Mouse (Mus musculus) regulatory T cell (primary cell): ENCODE measurements around the gene Mpzl3.
"Not testable (repeated sequence)": the region's sequence is repeated elsewhere in the genome, so short reads cannot be mapped to it uniquely, and the experiment has no call there.

Experiments
- in situ Hi-C: fragments of 300-600 bp; cut with MboI, MseI; formaldehyde crosslinking; loops from one replicate; pipeline ENCODE4 v1.15.1; 2025; ENCODE audit warnings: high pct_unique_total_duplicates

Mpzl3 gene

DNA sequence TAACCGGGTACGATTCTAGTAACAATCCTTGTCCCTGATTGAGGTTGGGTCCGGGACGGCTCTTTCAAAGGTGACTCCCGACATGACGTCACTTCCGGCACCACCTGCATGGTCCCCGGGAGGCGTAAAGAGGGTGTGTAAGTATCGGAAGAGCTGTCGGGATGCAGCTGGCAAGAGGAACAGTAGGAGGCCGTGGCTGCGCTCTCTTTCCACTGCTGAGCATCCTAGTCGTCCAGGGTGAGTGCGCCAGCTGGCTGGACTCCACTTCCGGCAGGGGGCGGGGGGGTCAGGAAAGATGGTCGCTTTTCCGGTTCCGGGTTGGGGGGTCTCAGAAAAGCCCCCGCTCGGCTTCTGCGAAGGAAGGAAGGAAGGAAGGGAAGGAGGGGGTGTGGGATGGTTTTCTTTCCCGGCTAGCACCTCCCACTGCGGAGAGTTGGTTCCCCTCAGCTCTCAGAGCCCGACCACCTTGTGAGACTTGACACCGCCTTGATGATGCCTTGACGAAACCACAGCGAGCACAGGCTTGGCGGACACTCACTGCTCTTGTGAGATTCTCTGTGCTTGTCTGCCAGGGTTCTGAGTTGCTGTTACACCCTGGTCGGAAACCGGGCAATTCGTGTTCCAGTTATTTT, at the start of gene Mpzl3:
TSS of gene Mpzl3 (plus strand) at position 105 of the 632 bp plus-strand sequence.
- in situ Hi-C loops, result no loop called here

DNA sequence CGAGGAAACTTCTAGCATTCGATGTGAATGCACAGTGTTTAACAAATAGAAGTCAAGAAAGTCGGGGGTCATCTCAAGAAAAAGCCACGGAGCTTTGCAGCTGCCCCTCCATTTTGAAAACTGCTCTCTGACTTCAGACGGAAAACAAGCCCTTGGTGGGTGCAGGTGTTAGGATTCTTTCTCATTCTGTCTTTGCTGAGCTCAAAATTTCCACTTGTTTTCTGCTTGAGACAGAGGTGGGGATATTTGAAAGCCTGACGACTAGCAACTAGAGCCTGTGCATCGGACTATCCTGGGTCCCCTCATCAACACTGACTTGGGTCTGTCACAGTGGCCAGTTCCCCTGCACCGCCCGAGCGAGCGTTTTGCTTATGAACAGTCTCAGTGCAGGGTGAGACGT, 47.6 kb upstream of the Mpzl3 start:
- in situ Hi-C loops, result no loop called here

DNA sequence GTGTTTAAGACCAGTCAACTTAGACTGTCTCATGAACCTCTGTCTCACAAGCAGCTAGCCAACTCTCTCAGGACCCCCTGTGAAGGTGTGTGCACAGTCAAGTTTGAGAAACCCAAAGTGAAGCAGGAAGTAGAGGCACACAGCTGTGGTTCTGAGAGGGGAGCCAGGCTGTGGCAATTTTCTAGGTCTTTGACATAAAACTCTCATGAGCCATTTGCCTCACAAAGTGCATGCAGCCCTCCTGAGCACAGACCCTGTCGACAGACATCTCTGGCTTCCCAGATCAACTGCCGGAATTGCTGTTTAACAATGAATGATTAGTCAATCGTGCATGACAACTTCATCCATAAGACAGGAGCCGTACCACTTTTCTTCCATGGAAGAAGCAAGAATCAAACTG, 46.6 kb upstream of the Mpzl3 start:
- in situ Hi-C loops, result no loop called here

DNA sequence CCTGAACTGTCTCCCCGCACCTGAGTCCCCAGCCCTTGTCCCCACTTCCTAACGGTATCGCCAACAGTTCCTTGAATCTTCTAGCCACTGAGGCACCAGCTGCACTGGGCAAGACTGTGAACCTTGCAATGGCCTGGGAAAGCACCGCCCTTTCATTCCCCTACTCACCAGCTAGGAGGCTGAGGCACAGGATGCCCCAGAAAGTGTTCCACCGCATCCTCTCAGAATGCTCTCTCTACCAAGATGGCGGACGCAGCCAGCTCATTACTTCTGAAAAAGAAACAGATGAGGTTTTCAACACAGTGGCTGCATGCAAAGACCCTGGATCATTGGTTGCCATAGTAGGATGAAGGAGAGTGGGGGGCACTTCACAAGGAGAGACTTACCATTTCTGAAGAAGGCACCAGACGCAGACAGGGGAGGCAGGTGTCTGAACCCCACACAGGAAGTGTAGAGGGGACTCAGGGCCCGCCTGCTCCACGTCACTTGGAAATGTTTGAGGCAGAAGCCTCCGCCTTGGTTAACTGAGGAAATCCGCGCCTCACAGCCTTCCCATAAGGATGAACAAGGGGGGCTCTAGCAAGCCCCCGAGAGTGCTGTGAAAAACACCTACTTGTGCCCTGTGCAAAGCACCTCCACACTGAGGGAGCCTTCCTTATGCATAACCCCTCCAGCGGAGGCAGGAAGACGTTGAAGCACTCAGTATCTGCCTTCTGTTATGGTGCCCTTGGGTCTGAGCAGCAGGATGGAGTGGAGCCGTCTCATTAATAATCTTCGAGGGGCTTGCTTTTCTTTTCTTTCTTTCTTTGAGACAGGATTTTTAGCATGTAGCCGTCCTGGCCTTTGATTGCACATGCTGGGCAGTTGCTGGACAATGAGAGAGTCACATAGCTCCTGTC, 45.6 kb upstream of the Mpzl3 start, which contains the start of gene Cd3e:
TSS of gene Cd3e (minus strand) at position 448 of the 899 bp plus-strand sequence.
- in situ Hi-C loops, result loop anchor here (5.0 kb wide), 1 partner anchor 37 kb away; no protein-coding TSS in a partner anchor

DNA sequence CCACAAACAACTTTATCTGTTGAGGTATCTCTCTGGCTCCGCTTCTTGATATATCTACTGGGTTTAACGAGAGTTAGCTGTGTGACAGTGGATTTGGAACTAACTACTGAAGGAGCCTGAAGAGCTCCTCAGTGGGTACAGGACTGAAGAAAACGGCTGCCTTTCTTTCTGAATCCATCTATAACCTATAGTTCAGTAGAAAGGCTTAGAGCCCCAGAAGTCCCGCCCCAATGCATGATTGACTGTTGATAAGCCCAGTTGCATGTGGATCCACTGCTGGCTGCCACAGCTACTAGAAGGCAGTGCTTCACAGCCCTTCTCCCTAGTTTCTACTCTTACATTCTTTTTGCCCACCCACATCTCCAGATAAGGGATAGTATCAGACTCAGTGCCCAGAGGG, 44.5 kb upstream of the Mpzl3 start:
- in situ Hi-C loops, result loop anchor here (5.0 kb wide), 1 partner anchor 38 kb away; no protein-coding TSS in a partner anchor

DNA sequence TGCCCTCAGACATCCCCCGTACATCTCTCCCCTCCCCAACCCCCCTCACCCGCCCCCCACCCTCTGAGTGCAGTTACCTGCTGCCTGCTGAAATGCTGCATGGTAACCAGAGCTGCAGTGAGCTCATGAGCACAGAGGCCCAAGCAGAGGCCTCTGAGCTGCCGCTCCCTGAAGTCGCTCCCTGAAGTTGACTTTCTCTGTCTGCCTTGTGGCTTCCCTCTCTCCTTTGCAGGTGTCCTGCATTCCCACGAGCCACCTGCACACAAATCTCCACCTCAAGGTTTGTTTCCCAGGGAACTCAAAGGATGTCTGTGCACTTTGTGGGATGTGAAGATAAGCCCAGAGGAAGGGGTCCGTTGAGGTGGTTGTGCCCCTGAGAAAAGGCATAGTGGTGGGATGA, 43.7 kb upstream of the Mpzl3 start:
- in situ Hi-C loops, result loop anchor here (5.0 kb wide), 1 partner anchor 39 kb away; no protein-coding TSS in a partner anchor

DNA sequence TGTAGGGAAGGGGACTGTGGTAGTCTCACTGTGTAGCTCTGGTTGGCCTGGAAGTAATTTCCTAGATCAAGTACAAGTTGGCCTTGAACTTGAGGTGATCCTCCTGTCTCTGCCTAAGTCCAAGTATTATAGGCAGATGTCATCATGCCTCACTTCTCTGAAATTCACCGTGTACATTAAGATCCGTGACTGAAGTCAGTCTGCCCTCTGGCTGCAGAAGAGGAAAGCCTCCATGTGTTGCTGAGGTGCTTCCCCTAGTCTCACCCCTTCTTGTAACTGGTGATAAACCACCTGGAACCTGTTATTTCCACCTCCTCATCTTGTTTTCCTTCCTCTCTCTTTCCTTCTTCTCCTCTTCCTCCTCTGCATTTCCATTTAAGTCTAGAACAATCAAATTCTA, 40.1 kb upstream of the Mpzl3 start:
- in situ Hi-C loops, result loop anchor here (5.0 kb wide), 1 partner anchor 43 kb away; no protein-coding TSS in a partner anchor

DNA sequence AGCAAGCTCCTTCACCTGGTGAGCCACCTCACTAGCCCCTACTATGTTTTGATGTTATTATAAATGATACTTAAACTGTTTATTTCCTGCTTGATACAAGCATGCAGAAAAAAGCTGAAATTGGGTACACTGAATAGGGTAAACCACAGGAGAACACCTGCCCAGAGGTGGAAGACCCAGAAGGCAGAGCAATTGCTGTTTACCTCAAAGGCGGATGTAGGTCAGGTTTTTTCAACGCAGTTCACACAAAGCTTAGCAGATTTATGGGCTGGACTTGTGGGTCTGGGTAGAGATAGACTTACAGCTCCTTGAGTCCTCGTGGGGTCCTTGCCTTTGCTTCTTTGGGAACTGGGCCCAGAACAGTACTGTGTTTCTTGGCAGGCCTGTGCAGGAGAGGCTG, 39.1 kb upstream of the Mpzl3 start:
- in situ Hi-C loops, result no loop called here

DNA sequence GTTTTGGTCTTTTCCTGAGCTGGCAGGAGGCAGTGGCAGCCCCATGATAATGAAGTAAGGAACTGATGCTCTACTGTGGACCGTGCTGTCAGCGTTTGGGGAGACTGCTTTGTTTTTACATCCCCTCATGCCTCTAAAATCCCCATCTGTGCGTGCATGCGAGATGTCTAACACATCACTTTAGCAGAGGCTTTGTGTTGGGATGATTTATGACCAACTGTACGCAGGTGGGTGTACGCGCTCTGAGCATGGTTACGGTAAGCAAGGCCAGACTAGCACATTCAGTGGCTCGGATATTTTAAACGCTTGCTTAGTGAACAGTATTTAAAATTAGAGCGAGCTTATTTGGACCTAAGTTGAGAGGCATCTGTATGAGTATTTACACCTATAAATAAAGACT, 37.0 kb upstream of the Mpzl3 start:
- in situ Hi-C loops, result no loop called here

DNA sequence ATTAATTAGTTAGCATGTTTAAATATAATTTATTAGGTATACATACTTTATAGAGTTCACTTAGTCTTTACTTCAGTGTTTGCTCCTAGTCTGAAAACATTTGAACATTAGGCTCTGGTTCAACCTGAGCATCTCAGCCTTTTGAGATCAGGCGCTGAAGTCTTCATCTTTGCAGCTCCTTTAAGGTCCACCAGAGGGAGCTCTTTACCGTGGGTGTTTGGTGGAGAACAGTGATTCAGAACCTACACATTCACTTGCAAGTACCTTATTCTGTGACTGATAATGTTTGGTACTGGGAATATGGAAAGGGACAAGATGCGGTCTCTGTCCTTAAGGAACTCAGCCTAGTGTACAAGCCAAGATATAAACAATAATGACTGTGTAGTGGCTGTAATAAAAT, 32.2 kb upstream of the Mpzl3 start:
- in situ Hi-C loops, result loop anchor here (10.0 kb wide), 1 partner anchor 392 kb away; no protein-coding TSS in a partner anchor

DNA sequence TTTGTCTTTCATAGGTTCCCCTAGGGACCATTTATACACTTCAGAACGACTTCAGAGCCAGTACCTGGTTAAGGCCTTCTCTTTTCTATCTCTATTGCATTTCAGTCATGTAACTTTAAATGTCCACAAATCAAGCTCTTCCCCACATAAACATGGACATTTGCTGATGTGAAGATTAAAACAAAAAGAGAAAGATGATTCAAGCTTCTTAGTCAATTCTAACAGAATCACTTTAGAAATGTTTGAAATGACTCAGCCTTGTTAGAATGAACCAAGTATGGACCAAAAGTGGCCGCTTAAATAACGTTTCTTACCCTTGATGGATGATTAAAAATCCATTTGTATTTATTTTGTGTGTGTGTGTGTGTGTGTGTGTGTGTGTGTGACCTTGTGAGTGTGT, 31.3 kb upstream of the Mpzl3 start:
- in situ Hi-C loops, result loop anchor here (10.0 kb wide), 1 partner anchor 391 kb away; no protein-coding TSS in a partner anchor

DNA sequence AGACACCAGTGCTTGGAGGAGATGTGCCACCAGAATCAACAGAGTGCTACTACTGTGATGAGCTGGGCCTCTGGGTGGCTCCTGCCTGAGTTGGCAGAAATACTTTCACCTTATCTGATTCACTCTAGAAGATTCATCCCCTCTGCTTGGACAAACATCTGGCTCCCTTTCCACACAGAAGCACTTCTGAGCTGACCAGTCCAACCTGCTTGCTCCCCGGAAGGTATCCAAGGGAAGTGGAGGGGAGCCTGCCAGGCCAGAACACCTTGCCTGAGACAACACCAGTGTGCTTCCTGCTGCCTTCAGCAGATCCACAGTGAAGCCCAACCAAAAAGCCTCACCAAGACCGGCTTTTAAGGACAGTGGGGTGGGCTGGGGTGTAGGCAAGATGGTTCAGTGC, 30.8 kb upstream of the Mpzl3 start:
- in situ Hi-C loops, result loop anchor here (10.0 kb wide), 1 partner anchor 391 kb away; no protein-coding TSS in a partner anchor

DNA sequence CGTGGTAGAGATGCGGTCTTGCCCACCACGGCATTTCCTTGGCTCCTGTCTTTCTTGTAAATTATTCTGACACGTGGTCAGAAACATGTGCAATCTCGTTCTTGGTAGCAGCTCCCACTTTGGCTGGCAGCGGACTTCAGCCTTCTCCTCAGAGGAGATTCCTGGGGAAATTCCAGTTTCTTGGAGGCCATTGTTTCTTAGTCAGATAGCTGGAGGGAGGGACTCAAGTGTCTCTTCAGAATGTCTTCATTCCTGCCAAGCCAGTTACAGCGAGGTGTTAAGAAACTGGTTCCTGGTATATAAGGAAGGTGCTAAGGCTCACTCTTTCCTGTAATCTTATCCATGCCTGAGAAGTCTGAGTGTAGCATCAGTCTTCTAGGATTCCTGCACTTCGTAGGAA, 27.6 kb upstream of the Mpzl3 start:
- in situ Hi-C loops, result loop anchor here (5.0 to 10.0 kb wide), 2 partner anchors 105 to 387 kb away; no protein-coding TSS in a partner anchor

DNA sequence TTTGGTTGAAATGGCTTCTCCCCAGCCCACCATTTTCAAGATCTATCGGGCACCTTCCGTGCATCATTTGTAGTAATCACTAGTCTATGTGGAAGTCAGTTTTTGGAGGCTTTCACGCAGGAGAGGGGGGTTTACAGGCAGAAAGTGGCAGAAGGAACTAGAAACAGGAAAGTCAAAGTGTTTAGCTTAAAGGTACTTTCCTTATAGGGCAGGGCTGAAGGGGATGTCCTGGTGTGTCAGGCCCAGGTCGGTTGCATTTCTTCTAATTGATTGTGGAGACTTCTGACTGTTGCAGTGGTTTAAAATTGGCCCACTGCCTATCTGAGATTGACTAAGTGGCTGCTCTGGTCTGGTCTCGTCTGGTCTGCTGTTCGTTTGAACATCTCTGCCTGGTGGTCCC, 24.6 kb upstream of the Mpzl3 start:
- in situ Hi-C loops, result no loop called here

DNA sequence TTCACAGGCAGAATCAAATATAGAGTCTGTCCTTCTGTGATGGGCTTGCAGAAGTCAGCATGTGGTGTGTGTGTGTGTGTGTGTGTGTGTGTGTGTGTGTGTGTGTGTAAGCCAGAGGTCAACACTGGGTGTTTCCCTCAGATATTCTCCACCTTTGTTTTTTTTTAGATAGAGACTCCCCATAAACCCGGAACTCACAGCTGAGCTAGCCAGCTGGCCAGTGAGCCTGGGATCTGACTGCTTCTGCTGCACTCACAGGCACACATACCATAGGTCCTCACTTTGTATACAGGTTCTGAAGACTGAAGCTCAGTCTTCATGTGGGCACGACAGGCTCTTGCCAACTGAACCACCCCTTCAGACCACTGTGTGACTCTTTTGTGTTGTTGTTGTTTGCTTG, 22.7 kb upstream of the Mpzl3 start:
- in situ Hi-C loops, result no loop called here

DNA sequence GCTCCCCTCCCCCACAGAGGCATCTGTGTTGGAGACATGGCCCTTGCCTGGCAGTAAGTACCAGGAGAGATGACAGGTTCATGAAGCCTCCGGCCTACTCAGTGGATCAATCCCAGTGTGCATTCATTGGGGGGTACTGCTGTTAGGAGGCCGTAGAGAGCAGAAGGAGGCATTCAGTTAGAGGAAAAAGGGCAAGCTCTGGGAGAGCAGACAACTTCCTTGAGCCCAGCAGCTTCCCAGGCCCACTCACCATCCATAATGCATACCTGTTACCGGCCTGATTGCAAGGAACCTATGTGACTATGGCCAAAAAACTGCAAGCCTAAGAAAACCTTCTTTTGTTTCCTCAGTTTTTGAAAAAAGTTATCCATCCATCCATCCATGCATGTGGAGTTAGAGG, 20.5 kb upstream of the Mpzl3 start:
- in situ Hi-C loops, result no loop called here

DNA sequence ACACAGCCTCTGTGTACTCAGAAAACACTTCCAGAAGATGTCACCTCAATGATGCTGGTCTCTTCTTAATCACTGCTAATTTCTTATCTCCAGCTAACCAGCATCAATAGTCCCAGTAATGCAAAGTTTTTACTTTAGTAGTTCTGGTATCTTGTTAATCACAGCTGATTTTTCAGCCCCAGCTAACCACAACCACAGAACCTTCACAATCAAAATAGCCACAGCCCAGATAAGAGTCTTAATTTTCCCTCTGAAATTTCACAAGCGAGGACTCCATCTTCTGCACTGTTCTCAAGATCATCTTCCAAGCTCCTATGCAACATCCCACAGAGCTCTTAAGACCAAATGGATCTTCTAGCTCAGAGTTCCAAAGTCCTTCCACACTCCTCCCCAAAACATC, 17.2 kb upstream of the Mpzl3 start:
- in situ Hi-C loops, result not testable (repeated sequence)

DNA sequence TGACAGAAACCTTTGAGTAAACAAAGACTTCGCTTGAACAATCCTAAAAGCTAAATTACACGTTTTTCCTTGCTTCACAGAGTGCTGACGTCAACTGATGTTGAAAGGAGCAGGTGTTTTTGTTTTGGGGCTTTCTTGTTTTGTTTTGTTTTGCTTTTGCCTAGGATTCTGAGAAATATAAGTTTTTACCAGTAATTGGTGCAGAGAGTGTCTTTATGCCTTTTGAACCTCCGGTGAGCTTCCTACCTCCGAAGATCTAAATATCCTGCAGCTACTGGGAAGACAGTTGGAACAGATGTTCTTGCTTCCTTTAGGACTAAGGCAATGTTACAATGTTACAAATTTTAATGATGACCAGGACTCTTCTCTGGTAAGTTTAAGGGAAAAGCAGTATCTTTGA, 15.5 kb upstream of the Mpzl3 start, which contains the start of gene Mpzl2:
TSS of gene Mpzl2 (plus strand) at position 301 of the 400 bp plus-strand sequence.
- in situ Hi-C loops, result no loop called here

DNA sequence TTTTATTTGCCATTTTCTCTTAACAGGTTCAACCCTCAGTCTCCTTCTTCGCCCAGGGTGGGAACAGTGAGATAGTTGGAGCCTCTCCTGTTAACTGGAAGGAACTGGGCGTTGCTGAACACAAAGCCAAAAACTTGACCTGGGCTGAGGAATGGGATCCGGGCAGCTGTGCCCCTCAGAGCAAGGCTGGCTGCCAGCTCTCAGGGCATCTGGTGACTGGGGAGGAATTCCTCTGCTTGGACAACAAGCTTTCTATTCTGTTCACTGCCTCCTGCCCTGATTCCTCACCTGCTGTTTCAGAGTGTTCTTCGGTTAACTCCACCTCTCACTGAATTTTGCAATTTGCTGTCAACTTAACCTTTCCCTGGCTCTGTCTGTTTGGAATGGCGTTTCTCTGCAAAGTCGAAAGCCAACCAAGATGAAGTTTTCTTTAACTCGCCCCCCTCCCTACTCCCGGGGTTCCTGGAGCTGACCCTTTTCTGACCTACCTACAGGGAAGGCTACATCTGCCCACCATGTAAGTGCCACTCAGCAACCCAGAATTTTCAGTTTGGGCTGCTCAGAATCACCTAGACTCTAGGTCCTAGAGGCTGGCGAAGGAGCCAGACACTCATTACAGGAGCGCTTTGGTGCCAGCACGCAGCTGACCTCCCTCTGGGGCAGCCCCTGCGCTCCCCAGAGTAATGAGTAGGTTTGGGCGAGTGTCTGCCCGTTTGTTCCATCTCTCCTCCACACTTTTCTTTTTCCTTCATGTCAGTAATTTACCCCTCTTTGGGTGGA, 14.7 kb upstream of the Mpzl3 start:
- in situ Hi-C loops, result no loop called here

DNA sequence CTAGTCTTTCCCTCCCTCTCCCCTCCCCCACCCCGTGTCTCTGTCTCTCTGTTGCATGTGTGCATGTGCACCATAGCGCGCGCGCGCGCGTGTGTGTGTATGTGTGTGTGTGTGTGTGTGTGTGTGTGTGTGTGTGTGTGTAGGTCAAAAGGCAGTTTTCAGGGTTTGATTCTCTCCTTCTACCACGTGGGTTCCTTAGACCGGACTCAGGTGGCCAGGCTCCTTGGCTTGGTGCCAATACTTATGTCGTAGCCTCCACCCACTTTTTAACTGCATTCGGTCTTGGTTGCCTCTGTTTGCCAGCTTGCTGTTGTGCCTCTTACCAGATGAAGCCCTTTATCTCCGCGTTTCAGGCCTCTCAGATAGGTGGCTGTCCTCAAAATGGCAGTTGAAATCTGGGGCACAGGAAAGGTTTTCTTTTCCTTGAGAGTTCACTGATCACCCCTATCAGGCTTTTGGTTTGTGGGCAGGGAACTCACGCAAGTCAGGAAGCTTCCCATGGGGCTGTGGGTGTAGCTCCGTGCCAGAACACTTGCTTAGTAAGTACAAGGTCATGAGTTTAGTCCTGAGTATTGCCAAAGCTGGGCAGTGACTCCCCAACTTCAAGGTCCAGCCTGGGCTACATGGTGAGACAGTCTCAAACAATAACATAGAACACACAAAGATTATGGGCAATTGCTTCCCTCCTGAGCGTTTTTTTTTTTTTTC, 13.7 kb upstream of the Mpzl3 start:
- in situ Hi-C loops, result no loop called here
